Comparison of ENCODE assay signal across 15 mouse cellular contexts in genomic region chr11:3309884-3310283, GRCm38 (mm10).
"Had no signal": no experiment of that assay in that cellular context is flagged by ENCODE, and none has a peak within 500 bp of the region (broad histone marks: within the 10 kb centered on the region; RNA-seq: fewer than 3 reads in every experiment).

No protein-coding gene starts in this region.

- H3K4me3 ChIP-seq: layer of hippocampus, adult 2 months; limb, embryonic 13.5 days; midbrain, embryonic 10.5 days; myocyte; neural tube, embryonic 12.5 days had no signal

- H3K27me3 ChIP-seq: limb, embryonic 13.5 days; neural tube, embryonic 12.5 days had no signal

- H3K4me1 ChIP-seq: limb, embryonic 13.5 days; midbrain, embryonic 10.5 days; neural tube, embryonic 12.5 days had no signal

- H3K27ac ChIP-seq: kidney, postnatal 0 days; layer of hippocampus, adult 2 months; limb, embryonic 13.5 days; liver, embryonic 14.5 days; midbrain, embryonic 10.5 days; neural tube, embryonic 12.5 days; stomach, postnatal 0 days had no signal

- DNase-seq: kidney, adult 11 months; kidney, adult 9 months; kidney, postnatal 4 days; lung, adult 18-20 months; midbrain, embryonic 14.5 days; right cerebral cortex, adult 18-20 months; right cerebral cortex, postnatal 25 days had no signal

- H3K9me3 ChIP-seq: limb, embryonic 13.5 days; midbrain, embryonic 10.5 days; neural tube, embryonic 12.5 days had no signal
